Mouse (Mus musculus) neural tube, embryonic 15.5 days (tissue): Measurements from ENCODE around the gene Rassf2. TPM values are rescaled to one million over a fixed set of nuclear protein-coding genes. Genes with fewer than 3 reads are reported as not detected.

ENCODE experiments used
- ATAC-seq: fragments of 200-750 bp; cut with Nextera tagmentation; 2 replicates; pipeline ENCODE4 v1.8.0; 2017; ENCODE audit warnings: mild to moderate bottlenecking, moderate TSS enrichment, moderate library complexity; ENCODE audit not compliant: low FRiP score
- H3K27ac ChIP-seq: fragments of 300-500 bp; sonication (generic); replicated peaks from 2 replicates; pipeline ENCODE4 v1.5.1; 2015; ENCODE audit warnings: mild to moderate bottlenecking, inconsistent platforms
- H3K27me3 ChIP-seq: fragments of 300-500 bp; sonication (generic); replicated peaks from 2 replicates; pipeline ENCODE4 v1.6.1; 2015; ENCODE audit warnings: inconsistent platforms
- H3K36me3 ChIP-seq: fragments of 300-500 bp; sonication (generic); 2 replicates; pipeline ENCODE4 v1.6.1; 2015; ENCODE audit warnings: inconsistent platforms
- H3K4me1 ChIP-seq: fragments of 300-500 bp; sonication (generic); 2 replicates; pipeline ENCODE4 v1.6.1; 2015; ENCODE audit warnings: inconsistent platforms
- H3K4me2 ChIP-seq: fragments of 300-500 bp; sonication (generic); 2 replicates; pipeline ENCODE4 v1.6.1; 2015; ENCODE audit warnings: inconsistent platforms, mild to moderate bottlenecking, moderate library complexity
- H3K4me3 ChIP-seq: fragments of 300-500 bp; sonication (generic); replicated peaks from 2 replicates; pipeline ENCODE4 v1.5.1; 2015; ENCODE audit warnings: mild to moderate bottlenecking, inconsistent platforms
- H3K9ac ChIP-seq: fragments of 300-500 bp; sonication (generic); replicated peaks from 2 replicates; pipeline ENCODE4 v1.6.1; 2015; ENCODE audit warnings: mild to moderate bottlenecking, inconsistent platforms
- H3K9me3 ChIP-seq: fragments of 300-500 bp; sonication (generic); replicated peaks from 2 replicates; pipeline ENCODE4 v1.6.1; 2016; ENCODE audit warnings: inconsistent platforms
- WGBS: fragments of 180-500 bp; shearing (Covaris S2); methylation state at CpG from one replicate; pipeline ENCODE4 v1.1.7; 2015; ENCODE audit warnings: mixed read lengths; 5-methylcytosine and 5-hydroxymethylcytosine counted together
- polyA plus RNA-seq: library from polyadenylated mRNA; unstranded; fragments of >200 nt; fragmentation: Nextera tagmentation; extraction: Ambion mirVana; gene quantifications from 2 replicates; pipeline ENCODE4 v1.2.1, GENCODE M21; 2015

Gene Rassf2
- polyA plus RNA-seq, 1 experiment from 2014 or later, result 22.5 TPM

DNA sequence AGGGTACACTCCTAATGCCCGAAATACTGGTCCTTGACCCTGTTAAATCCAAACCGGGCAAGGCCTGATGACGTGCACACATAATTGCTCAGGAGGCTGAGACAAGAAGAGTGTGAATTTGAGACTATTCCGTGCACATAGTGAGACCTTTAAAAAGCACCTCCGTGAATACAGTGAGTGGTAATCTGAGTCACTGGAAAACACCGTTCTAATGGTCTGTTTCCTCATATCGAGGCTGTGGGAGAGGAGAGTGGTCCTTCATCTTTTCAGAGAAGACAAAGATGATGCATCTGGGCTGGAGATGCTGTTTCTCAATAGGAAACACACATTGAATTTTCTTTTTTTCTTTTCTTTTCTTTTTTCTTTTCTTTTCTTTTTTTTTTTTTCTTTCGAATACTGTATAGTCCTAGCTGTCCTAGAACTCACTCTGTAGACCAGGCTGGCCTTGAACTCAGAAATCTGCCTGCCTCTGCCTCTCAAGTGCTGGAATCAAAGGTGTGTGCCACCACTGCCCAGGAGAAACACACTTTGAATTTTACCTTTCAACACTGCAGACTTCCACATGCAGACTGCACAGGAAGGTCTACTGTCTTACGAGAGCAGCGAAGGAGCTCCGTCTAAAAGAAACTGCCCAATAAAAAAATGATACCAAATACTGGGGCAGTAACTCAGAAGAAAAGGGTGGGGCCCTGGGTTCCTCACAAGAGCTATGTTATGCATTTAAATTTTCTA lies 1.5 kb upstream of the Rassf2 start:
- ATAC-seq, result no peak

DNA sequence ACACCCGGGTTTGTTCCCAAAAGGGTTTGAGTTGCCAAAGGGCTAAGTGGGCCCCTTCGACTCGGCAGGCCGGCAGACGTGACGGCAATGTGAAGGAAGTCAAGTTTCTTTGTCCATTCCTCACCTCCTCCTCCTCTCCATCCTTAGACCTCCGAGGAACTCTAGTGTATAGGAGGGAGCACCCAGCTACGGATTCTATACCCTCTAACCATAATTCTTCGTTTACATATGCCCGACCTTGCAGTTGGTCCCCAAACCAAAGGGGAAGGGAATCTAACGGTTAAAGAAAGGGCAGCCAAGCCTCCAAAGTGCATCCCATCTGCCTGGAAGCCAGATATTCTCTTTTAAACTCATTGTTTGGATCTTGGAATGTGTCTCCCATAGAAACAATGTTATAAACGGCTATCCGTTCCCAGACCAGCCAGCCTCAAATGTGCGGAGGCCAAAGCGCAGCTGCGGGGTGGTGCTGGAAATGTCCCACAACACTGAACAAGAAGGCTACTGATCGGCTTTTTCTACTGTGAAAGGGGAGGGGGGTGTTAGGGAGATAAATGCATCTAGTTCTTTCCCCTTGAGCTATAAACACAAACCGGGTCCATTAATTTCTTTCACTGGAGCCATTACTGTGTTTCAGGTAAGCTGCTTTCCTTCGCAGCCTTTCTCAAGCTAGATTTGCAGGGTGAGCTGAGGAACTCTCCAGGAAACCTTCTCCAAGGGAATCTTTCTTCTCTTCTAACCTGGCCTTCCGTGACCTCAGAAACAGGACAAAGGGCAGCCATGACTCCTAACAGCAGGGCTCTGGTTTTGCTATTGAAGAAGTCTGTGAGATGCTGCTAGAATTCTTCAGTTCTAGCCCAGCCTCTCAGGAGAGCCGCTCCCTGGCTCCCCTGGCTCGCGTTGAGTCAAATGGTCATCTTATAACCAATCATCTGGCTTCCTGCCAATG lies 633 bp upstream of the Rassf2 start:
- Histone ChIP-seq H3K4me1 (peaks cover 48% of the 10 kb centered on the region), H3K9ac (peak overlapping the region; percentile 68), H3K27me3 (no peaks in the 10 kb centered on the region), H3K36me3 (no peaks in the 10 kb centered on the region), H3K4me3 (peak overlapping the region; percentile 61), H3K27ac (peak overlapping the region; percentile 91), H3K9me3 (no peaks in the 10 kb centered on the region), H3K4me2 (peak overlapping the region; percentile 93)
- ATAC-seq, result peak; percentile 45
- 4% methylated on average over 23 of the region's 23 CpGs for whole genome bisulfite sequencing

More for the DNA sequence above, 1.5 kb upstream of the Rassf2 start:
- Histone ChIP-seq H3K4me2 (peak overlapping the region; percentile 93), H3K27ac (peak overlapping the region; percentile 91), H3K27me3 (no peaks in the 10 kb centered on the region), H3K9ac (peak overlapping the region; percentile 68; the same call in 1 of the 2 replicates), H3K4me1 (peaks cover 48% of the 10 kb centered on the region), H3K36me3 (no peaks in the 10 kb centered on the region), H3K9me3 (no peaks in the 10 kb centered on the region), H3K4me3 (0 out of 2 replicates have a peak overlapping the region, but pooled peaks have one; percentile 61)
- WGBS, result 59% methylated on average over 11 of the region's 11 CpGs

DNA sequence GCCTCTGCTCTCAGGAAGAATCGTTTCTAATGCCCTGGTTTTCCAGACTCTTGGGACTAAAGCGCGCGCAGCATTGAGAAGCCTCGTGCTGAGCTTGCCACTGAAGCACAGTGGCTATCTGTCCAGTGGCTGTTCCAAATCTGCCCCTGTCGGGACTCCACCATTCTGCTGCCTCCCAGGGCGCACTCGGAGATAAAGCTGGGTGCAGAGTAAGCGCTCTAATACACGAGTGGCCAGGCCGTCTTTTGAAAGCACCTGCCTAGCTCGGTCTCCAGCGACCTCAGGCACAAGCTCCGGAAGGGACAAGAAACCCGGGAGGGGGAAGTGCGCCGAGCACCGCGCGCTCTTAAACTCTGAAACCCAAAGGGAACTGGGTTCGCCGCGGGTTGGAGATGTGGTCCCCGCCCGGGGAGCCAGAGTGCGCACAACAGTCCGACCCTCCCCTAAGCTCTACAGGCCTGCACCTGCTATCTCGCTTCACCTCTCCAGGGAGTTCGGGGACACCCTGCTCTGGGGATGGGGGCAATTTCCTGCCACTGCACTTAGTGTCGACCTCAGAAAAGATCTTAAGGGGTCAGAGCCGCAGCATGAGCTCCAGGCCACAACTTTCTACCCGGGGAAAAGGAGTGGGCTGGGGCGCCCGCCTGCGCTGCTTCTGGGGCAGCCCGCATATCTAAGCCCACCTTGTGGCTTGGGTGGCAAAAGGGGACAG lies 1.0 kb downstream of the Rassf2 start:
- WGBS, result under 1% methylated on average over 36 of the region's 36 CpGs
- H3K27ac ChIP-seq, result peak overlapping the region; percentile 91
- no peaks in the 10 kb centered on the region for H3K9me3 ChIP-seq
- H3K27me3 ChIP-seq, result no peaks in the 10 kb centered on the region
- no peaks in the 10 kb centered on the region for H3K36me3 ChIP-seq
- peak overlapping the region; percentile 61 for H3K4me3 ChIP-seq
- H3K4me2 ChIP-seq, result peak overlapping the region; percentile 93
- peaks cover 52% of the 10 kb centered on the region for H3K4me1 ChIP-seq
- peak overlapping the region; percentile 68 for H3K9ac ChIP-seq
- ATAC-seq, result peak; percentile 16

DNA sequence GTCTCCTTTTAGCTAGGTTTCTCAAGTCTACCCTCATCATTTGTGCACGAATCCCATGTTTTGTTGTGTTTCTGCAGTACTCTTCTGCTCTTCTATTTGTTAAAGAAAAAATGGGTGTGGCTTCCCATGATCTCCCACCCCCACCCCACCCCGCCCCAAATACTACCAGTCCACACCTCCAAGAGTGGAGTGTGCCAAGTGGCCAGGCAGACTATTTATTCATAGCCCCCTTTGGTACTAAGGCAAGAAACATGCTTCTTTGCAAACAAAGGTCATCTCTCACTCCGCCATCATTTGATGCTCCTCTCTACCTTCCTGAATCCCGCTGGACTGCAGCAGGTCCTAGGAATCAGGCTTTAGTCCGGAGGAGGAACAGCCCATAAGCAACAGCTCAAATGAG lies 2.0 kb downstream of the Rassf2 start:
- H3K9me3 ChIP-seq, result no peaks in the 10 kb centered on the region
- H3K27me3 ChIP-seq, result no peaks in the 10 kb centered on the region
- H3K9ac ChIP-seq, result peak overlapping the region; percentile 68
- peaks cover 50% of the 10 kb centered on the region for H3K4me1 ChIP-seq
- 36% methylated on average over 5 of the region's 5 CpGs for WGBS
- no peaks in the 10 kb centered on the region for H3K36me3 ChIP-seq
- H3K4me3 ChIP-seq, result peak overlapping the region; percentile 61
- no peak for ATAC-seq
- peak overlapping the region; percentile 91 for H3K27ac ChIP-seq
- peak overlapping the region; percentile 93 for H3K4me2 ChIP-seq

DNA sequence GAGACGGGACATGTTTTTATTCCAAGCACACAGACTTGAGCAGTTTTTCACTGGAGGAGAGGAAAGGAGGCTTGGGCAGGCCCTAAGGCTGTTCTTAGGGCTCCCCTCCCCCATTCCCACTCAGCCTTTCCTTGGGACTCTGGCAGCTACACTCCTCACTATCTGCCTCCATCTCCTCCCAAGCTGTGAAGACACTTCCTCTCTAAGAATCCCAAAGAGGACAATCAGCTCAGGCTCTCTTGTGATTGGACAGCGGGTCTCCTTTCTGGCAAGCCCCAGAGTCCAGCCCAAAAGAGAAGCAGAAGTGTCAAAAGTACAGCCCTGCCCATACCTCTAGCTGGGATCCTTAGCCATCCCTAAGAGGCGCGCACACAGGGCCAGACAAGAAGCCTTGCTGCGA lies 2.7 kb downstream of the Rassf2 start:
- H3K4me3 ChIP-seq, result peak overlapping the region; percentile 61; the same call in 1 of the 2 replicates
- no peak overlapping the region for H3K27ac ChIP-seq
- no peaks in the 10 kb centered on the region for H3K27me3 ChIP-seq
- H3K9me3 ChIP-seq, result no peaks in the 10 kb centered on the region
- 60% methylated on average over 5 of the region's 5 CpGs for WGBS
- H3K4me1 ChIP-seq, result peaks cover 52% of the 10 kb centered on the region
- peak overlapping the region; percentile 93 for H3K4me2 ChIP-seq
- no peaks in the 10 kb centered on the region for H3K36me3 ChIP-seq
- ATAC-seq, result no peak
- no peak overlapping the region for H3K9ac ChIP-seq

DNA sequence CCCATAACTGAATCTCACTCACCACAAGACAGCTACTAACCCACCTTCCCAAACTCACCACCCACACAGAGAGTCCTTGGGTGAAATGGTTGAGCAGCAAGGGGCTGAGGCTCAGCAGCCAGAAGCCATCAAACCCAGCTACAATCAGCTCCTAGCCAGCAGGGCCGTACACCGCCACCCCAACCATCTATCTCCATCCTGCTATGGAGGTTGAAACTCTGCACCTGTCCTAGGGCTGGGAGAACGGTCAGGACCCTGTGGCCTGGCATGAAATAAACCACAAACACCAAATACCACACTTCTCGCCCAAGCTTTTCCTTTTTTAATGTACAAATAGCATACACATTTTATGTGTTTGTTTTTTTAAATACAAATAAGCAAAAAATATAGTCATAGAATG lies 6.0 kb downstream of the Rassf2 start:
- Histone ChIP-seq H3K27me3 (no peaks in the 10 kb centered on the region), H3K4me1 (peaks cover 41% of the 10 kb centered on the region), H3K4me2 (no peak overlapping the region), H3K27ac (no peak overlapping the region), H3K4me3 (no peak overlapping the region), H3K9ac (no peak overlapping the region), H3K9me3 (no peaks in the 10 kb centered on the region), H3K36me3 (no peaks in the 10 kb centered on the region)
- ATAC-seq, result no peak
- WGBS, result 91% methylated on average over 4 of the region's 4 CpGs

DNA sequence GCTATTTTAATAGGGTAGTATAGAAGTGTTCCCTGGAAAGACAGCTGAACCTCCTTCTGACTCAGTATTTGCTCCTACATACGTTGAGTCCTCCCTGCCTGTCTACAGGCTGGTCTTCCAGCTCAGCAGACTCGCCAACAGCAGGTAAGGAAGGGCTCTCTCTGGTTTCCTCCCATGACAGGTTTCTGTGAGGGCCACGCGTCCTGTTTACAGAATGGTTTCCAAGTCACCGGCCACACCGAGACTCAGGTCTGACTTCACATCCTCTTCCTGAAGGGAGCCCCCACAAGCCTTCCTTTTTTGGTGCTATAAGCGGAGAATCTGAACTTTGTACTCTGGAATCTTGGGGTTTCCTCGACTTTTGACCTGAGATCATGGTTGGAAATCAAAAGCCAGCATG lies 7.4 kb downstream of the Rassf2 start:
- 91% methylated on average over 8 of the region's 8 CpGs for WGBS
- Histone ChIP-seq H3K4me2 (no peak overlapping the region), H3K4me1 (peaks cover 27% of the 10 kb centered on the region), H3K9ac (no peak overlapping the region), H3K27ac (0 out of 2 replicates have a peak overlapping the region, but pooled peaks have one; percentile 9), H3K9me3 (no peaks in the 10 kb centered on the region), H3K36me3 (no peaks in the 10 kb centered on the region), H3K27me3 (no peaks in the 10 kb centered on the region), H3K4me3 (no peak overlapping the region)
- no peak for ATAC-seq

DNA sequence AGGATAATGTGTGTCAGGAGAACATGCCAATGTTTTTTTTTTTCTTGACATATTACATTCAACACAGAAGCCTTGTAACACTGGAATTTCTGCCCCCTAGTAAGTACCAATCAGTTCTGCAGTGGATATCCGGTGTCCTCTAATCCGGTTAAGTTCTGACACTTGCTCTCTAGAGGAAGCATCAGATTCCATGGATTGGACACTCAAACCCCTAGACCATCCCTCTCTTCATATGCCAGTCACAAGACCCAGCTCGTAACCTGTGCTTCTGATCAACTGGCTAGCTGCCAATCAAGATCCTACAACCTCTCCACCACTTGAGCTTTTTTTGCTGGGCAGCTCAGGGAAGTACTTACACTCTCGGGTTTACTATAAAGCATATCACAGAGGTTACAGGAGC lies 8.4 kb downstream of the Rassf2 start:
- 88% methylated on average over 4 of the region's 4 CpGs for WGBS

DNA sequence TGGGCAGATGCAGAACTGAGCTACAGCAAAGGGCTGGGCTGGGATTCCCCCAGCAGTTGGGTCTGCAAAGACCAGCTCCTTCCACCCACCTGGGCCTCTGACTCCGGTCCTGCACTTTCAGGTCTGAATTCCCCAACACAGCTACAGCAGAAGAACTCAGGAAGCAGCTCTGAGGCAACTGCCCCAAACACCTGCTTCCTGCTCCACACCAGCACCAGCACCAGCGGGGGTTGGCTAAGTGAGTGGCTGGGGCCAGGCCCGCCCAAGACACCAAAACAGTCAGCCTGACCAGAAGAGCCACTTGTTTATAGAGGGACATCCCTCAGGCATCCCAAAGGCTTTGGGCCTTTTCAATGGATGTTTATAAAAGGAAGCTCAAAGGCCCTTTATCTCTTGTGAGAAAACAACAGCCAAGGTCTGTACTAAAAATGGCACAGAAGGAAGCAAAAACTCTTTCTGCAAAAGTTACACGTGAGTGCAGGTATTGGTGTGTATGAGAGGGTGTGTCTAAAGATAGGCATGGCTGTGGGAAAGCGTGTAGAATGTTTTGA lies 9.0 kb downstream of the Rassf2 start:
- no peak for ATAC-seq
- H3K9me3 ChIP-seq, result no peaks in the 10 kb centered on the region
- H3K4me3 ChIP-seq, result no peak overlapping the region
- peak overlapping the region; percentile 49 for H3K27ac ChIP-seq
- H3K36me3 ChIP-seq, result no peaks in the 10 kb centered on the region
- H3K4me1 ChIP-seq, result peaks cover 18% of the 10 kb centered on the region
- no peak overlapping the region for H3K4me2 ChIP-seq
- no peaks in the 10 kb centered on the region for H3K27me3 ChIP-seq
- no peak overlapping the region for H3K9ac ChIP-seq
- WGBS, result 64% methylated on average over 5 of the region's 5 CpGs

More for the DNA sequence above, 8.4 kb downstream of the Rassf2 start:
- H3K27me3 ChIP-seq, result no peaks in the 10 kb centered on the region
- H3K4me3 ChIP-seq, result no peak overlapping the region
- ATAC-seq, result no peak
- 0 out of 2 replicates have a peak overlapping the region, but pooled peaks have one; percentile 9 for H3K27ac ChIP-seq
- H3K4me2 ChIP-seq, result no peak overlapping the region
- no peaks in the 10 kb centered on the region for H3K9me3 ChIP-seq
- H3K36me3 ChIP-seq, result no peaks in the 10 kb centered on the region
- peaks cover 19% of the 10 kb centered on the region for H3K4me1 ChIP-seq
- no peak overlapping the region for H3K9ac ChIP-seq

DNA sequence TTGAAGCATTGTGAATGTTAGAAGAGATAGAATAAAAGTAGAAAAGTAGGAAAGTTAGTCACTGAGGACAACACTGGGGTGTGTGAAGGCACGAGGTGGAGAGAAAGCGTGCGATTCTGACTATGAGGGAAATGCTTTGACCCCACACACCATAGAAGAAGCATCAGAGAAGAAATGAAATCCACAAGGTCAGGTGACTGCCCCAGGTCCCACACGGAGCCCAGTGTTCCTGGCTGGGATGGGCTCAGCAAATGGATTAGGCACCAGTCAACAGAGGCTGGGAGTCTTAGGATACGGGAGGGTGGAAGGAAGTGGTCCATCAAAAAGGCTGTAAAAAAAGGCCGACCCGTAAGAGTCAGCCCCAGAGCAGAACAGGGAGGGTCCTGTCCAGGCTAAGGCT lies 9.6 kb downstream of the Rassf2 start:
- Histone ChIP-seq H3K4me1 (peaks cover 18% of the 10 kb centered on the region), H3K27ac (peak overlapping the region; percentile 49), H3K9ac (no peak overlapping the region), H3K36me3 (no peaks in the 10 kb centered on the region), H3K27me3 (no peaks in the 10 kb centered on the region), H3K9me3 (no peaks in the 10 kb centered on the region), H3K4me3 (no peak overlapping the region), H3K4me2 (no peak overlapping the region)
- 71% methylated on average over 7 of the region's 7 CpGs for WGBS
- no peak for ATAC-seq

DNA sequence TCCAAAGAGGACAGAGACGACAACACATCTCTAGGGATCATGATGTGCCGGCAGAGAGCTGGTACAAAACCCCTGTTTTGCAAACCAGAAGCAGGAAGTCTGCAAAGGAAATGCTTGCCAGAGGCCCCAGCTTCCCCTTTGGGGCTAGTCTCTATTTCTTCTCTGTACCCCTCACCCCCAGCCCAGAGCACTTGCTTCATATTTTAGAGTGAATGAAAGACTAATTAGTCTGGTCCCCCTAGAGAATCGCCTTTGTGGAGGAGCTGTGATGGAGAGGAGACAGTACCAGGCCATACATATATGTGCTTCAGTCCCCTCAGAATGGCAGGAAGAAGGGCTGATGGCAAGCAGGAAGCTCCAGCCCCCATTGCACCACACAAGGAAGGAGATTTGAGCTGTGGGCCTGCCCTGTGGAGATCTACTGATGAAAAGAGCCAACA lies 10.7 kb downstream of the Rassf2 start:
- Histone ChIP-seq H3K9me3 (no peaks in the 10 kb centered on the region), H3K9ac (no peak overlapping the region), H3K4me1 (peaks cover 12% of the 10 kb centered on the region), H3K36me3 (no peaks in the 10 kb centered on the region), H3K4me2 (no peak overlapping the region), H3K27ac (no peak overlapping the region), H3K27me3 (no peaks in the 10 kb centered on the region), H3K4me3 (no peak overlapping the region)
- 86% methylated on average over 3 of the region's 3 CpGs for WGBS
- no peak for ATAC-seq
